9 mouse cellular contexts compared by ENCODE assay signal in genomic region chr8:111740994-111741393, GRCm38 (mm10). TPM values are rescaled to one million over a fixed set of nuclear protein-coding genes. Genes with fewer than 3 reads are reported as not detected.
DNase-seq lines count a peak whose midpoint lies in the region; ATAC-seq and TF ChIP-seq lines count a peak whose summit lies in the region.
"Had no signal": no experiment of that assay in that cellular context is flagged by ENCODE, and none has a peak within 500 bp of the region (broad histone marks: within the 10 kb centered on the region; RNA-seq: fewer than 3 reads in every experiment).

No protein-coding gene starts in this region.

- no peak overlapping the region for H3K27ac ChIP-seq in neural tube, embryonic 12.5 days
- H3K27ac ChIP-seq in liver, embryonic 13.5 days = 0 out of 2 replicates have a peak overlapping the region, but pooled peaks have one; percentile 27
- H3K27ac ChIP-seq in stomach, postnatal 0 days (replicated peaks) = peak overlapping the region; percentile 40; the same call in 1 of the 2 replicates

- no peak for ATAC-seq in cerebellum, adult (ENCODE audit: insufficient number of reproducible peaks, low FRiP score, low TSS enrichment)
- ATAC-seq in neural tube, embryonic 12.5 days (ENCODE audit: low FRiP score, low read depth) = no peak
- no peak for ATAC-seq in liver, embryonic 13.5 days (ENCODE audit: low read depth)
- ATAC-seq in stomach, postnatal 0 days (ENCODE audit: low FRiP score, low TSS enrichment) = no peak

- H3K4me3 ChIP-seq in neural tube, embryonic 12.5 days = no peak overlapping the region
- no peak overlapping the region for H3K4me3 ChIP-seq in liver, embryonic 13.5 days (replicated peaks)
- H3K4me3 ChIP-seq in stomach, postnatal 0 days (ENCODE audit: low read depth, low read length) = no peak overlapping the region

- peaks cover 87% of the 10 kb centered on the region for H3K4me1 ChIP-seq in neural tube, embryonic 12.5 days
- H3K4me1 ChIP-seq in liver, embryonic 13.5 days (replicated peaks) = peaks cover 57% of the 10 kb centered on the region
- peaks cover 20% of the 10 kb centered on the region for H3K4me1 ChIP-seq in stomach, postnatal 0 days (replicated peaks; ENCODE audit: control insufficient read depth, insufficient read depth)

- peak overlapping the region; percentile 69 for H3K4me2 ChIP-seq in neural tube, embryonic 12.5 days (replicated peaks)
- 0 out of 2 replicates have a peak overlapping the region, but pooled peaks have one; percentile 2 for H3K4me2 ChIP-seq in liver, embryonic 13.5 days
- no peak overlapping the region for H3K4me2 ChIP-seq in stomach, postnatal 0 days (replicated peaks; ENCODE audit: low read depth)

- H3K27me3 ChIP-seq in neural tube, embryonic 12.5 days (replicated peaks) = no peaks in the 10 kb centered on the region
- H3K27me3 ChIP-seq in liver, embryonic 13.5 days = peaks cover 91% of the 10 kb centered on the region
- no peaks in the 10 kb centered on the region for H3K27me3 ChIP-seq in stomach, postnatal 0 days (ENCODE audit: control insufficient read depth, insufficient read depth, low read length)
- H3K27me3 ChIP-seq: embryonic facial prominence, embryonic 12.5 days had no signal

- peak overlapping the region; percentile 33 for H3K9ac ChIP-seq in neural tube, embryonic 12.5 days
- no peak overlapping the region for H3K9ac ChIP-seq in liver, embryonic 13.5 days
- no peak overlapping the region for H3K9ac ChIP-seq in stomach, postnatal 0 days (ENCODE audit: low read length)

- TF ChIP-seq EP300 in stomach, postnatal 0 days (optimal IDR thresholded peaks at IDR 0.05) = no peak

- WGBS in neural tube, embryonic 12.5 days = 84% methylated on average over 8 of the region's 8 CpGs
- 58% methylated on average over 8 of the region's 8 CpGs for WGBS in liver, embryonic 13.5 days (ENCODE audit: insufficient replicate concordance)
- 69% methylated on average over 8 of the region's 8 CpGs for WGBS in stomach, postnatal 0 days

- H3K9me3 ChIP-seq in neural tube, embryonic 12.5 days = no peaks in the 10 kb centered on the region
- H3K9me3 ChIP-seq in liver, embryonic 13.5 days (replicated peaks) = no peaks in the 10 kb centered on the region
- no peaks in the 10 kb centered on the region for H3K9me3 ChIP-seq in stomach, postnatal 0 days (ENCODE audit: control insufficient read depth, low read length)
- H3K9me3 ChIP-seq: embryonic facial prominence, embryonic 12.5 days had no signal

- DNase-seq in cerebellum, adult 11-12 months = peak; percentile 45
- DNase-seq in neural tube, embryonic 10.5 days (ENCODE audit: extremely low spot score, low spot score) = no peak
- no peak for DNase-seq in liver, embryonic 13.5 days
- no peak for DNase-seq in stomach, postnatal 0 days (ENCODE audit: low spot score)
- DNase-seq in ovary, postnatal 14 days (ENCODE audit: low spot score) = no peak
- DNase-seq in left cerebral cortex, adult 18-20 months (ENCODE audit: low spot score in 2 of 2) = no peak

- H3K36me3 ChIP-seq in neural tube, embryonic 12.5 days = no peaks in the 10 kb centered on the region
- no peaks in the 10 kb centered on the region for H3K36me3 ChIP-seq in liver, embryonic 13.5 days
- no peaks in the 10 kb centered on the region for H3K36me3 ChIP-seq in stomach, postnatal 0 days (ENCODE audit: control insufficient read depth, insufficient read depth, low read length)
- H3K36me3 ChIP-seq: embryonic facial prominence, embryonic 12.5 days had no signal

- TF ChIP-seq CTCF in stomach, postnatal 0 days (IDR thresholded peaks at IDR 0.05; ENCODE audit: low read depth) = no peak

RNA-seq across cellular contexts. Expression of gene Bcar1, which starts 2.6 kb away (rescaled TPM):
- polyA plus RNA-seq in neural tube, embryonic 12.5 days (2016; fragmentation: Nextera tagmentation; extraction: Ambion mirVana) = 55.9 and 61.5 TPM in 2 replicates
- 5.6 and 6.3 TPM in 2 replicates for polyA plus RNA-seq in liver, embryonic 13.5 days (2015; fragmentation: Nextera tagmentation; extraction: Ambion mirVana)
- polyA plus RNA-seq in stomach, postnatal 0 days (2015; fragmentation: Nextera tagmentation; extraction: Ambion mirVana) = 22.6 and 27.4 TPM in 2 replicates
- total RNA-seq in left cerebral cortex, adult 18-20 months (2021) = 10 to 100 TPM; 51.1 to 51.3 TPM

RNA-seq across cellular contexts. Expression of gene Ctrb1, which starts 50.2 kb away (rescaled TPM):
- polyA plus RNA-seq in neural tube, embryonic 12.5 days (2016; fragmentation: Nextera tagmentation; extraction: Ambion mirVana) = not detected in 2 replicates
- polyA plus RNA-seq in liver, embryonic 13.5 days (2015; fragmentation: Nextera tagmentation; extraction: Ambion mirVana) = 1.5 and 2.9 TPM in 2 replicates
- 20.2 and 24.1 TPM in 2 replicates for polyA plus RNA-seq in stomach, postnatal 0 days (2015; fragmentation: Nextera tagmentation; extraction: Ambion mirVana)
- total RNA-seq in left cerebral cortex, adult 18-20 months (2021) = not detected
- polyA plus RNA-seq: embryonic facial prominence, embryonic 12.5 days had no signal
